In genomic region chr4:83467615-83468014, GRCm38 (mm10) we compare ENCODE assay signal across 13 mouse cellular contexts. TPM values are rescaled to one million over a fixed set of nuclear protein-coding genes. Genes with fewer than 3 reads are reported as not detected.
DNase-seq lines count a peak whose midpoint lies in the region; ATAC-seq lines count a peak whose summit lies in the region.
"Had no signal": no experiment of that assay in that cellular context is flagged by ENCODE, and none has a peak within 500 bp of the region (broad histone marks: within the 10 kb centered on the region; RNA-seq: fewer than 3 reads in every experiment).

No protein-coding gene starts in this region.

- no peaks in the 10 kb centered on the region for H3K27me3 ChIP-seq in hindbrain, embryonic 13.5 days
- H3K27me3 ChIP-seq in hindbrain, embryonic 12.5 days: no peaks in the 10 kb centered on the region
- H3K27me3 ChIP-seq: liver, embryonic 12.5 days had no signal

- WGBS in hindbrain, embryonic 13.5 days: 74% methylated on average over 7 of the region's 7 CpGs
- 86% methylated on average over 7 of the region's 7 CpGs for WGBS in hindbrain, embryonic 12.5 days

- H3K9me3 ChIP-seq in hindbrain, embryonic 13.5 days: no peaks in the 10 kb centered on the region
- no peaks in the 10 kb centered on the region for H3K9me3 ChIP-seq in hindbrain, embryonic 12.5 days (replicated peaks)
- H3K9me3 ChIP-seq: G1E; liver, embryonic 12.5 days had no signal

- peak overlapping the region; percentile 48 for H3K27ac ChIP-seq in hindbrain, embryonic 13.5 days
- no peak overlapping the region for H3K27ac ChIP-seq in hindbrain, embryonic 12.5 days
- H3K27ac ChIP-seq: liver, embryonic 12.5 days had no signal

- H3K4me1 ChIP-seq in hindbrain, embryonic 13.5 days (replicated peaks): peaks cover 9% of the 10 kb centered on the region
- no peaks in the 10 kb centered on the region for H3K4me1 ChIP-seq in hindbrain, embryonic 12.5 days
- H3K4me1 ChIP-seq: liver, embryonic 12.5 days had no signal

- ATAC-seq in hindbrain, embryonic 13.5 days (ENCODE audit: low FRiP score): no peak
- no peak for ATAC-seq in hindbrain, embryonic 12.5 days (ENCODE audit: low FRiP score)
- no peak for ATAC-seq in CD4-positive, CD25-positive, alpha-beta regulatory T cell, adult 4 months
- ATAC-seq: liver, embryonic 12.5 days had no signal

- no peak overlapping the region for H3K4me3 ChIP-seq in hindbrain, embryonic 13.5 days
- H3K4me3 ChIP-seq in hindbrain, embryonic 12.5 days: no peak overlapping the region
- H3K4me3 ChIP-seq: liver, embryonic 12.5 days had no signal

- DNase-seq in right cerebral cortex, postnatal 4 days: peak; percentile 29
- DNase-seq in right cerebral cortex, postnatal 36 days (ENCODE audit: low spot score in 2 of 2): no peak
- DNase-seq in cerebellum, postnatal 36 days: peak; percentile 85
- DNase-seq in adrenal gland, postnatal 10 days: no peak
- DNase-seq: forebrain, postnatal 0 days; gastrocnemius, postnatal 36 days; kidney, adult 8-10 months; thymus, postnatal 4 days had no signal

- H3K4me2 ChIP-seq in hindbrain, embryonic 13.5 days: no peak overlapping the region
- no peak overlapping the region for H3K4me2 ChIP-seq in hindbrain, embryonic 12.5 days (replicated peaks)
- H3K4me2 ChIP-seq: liver, embryonic 12.5 days had no signal

- no peak overlapping the region for H3K9ac ChIP-seq in hindbrain, embryonic 13.5 days
- no peak overlapping the region for H3K9ac ChIP-seq in hindbrain, embryonic 12.5 days
- H3K9ac ChIP-seq: forebrain, postnatal 0 days; liver, embryonic 12.5 days had no signal

- peaks cover 73% of the 10 kb centered on the region for H3K36me3 ChIP-seq in hindbrain, embryonic 13.5 days
- H3K36me3 ChIP-seq in hindbrain, embryonic 12.5 days: peaks cover 72% of the 10 kb centered on the region

RNA-seq across cellular contexts. Expression of gene Psip1, which starts 18.6 kb away (rescaled TPM):
- polyA plus RNA-seq in hindbrain, embryonic 13.5 days (2015; fragmentation: Nextera tagmentation; extraction: Ambion mirVana): 289 and 292 TPM in 2 replicates
- 364 and 379 TPM in 2 replicates for polyA plus RNA-seq in hindbrain, embryonic 12.5 days (2016; fragmentation: Nextera tagmentation; extraction: Ambion mirVana)
- total RNA-seq in adrenal gland, postnatal 10 days (2021): 10 to 100 TPM; 52.3 to 57.2 TPM
- 10 to 100 TPM; 66.0 to 83.8 TPM for polyA plus RNA-seq in CD4-positive, CD25-positive, alpha-beta regulatory T cell, adult 4 months (2017; shearing (Covaris generic))

RNA-seq across cellular contexts. Expression of gene Snapc3, which starts 50.1 kb away (rescaled TPM):
- 79.6 and 82.8 TPM in 2 replicates for polyA plus RNA-seq in hindbrain, embryonic 13.5 days (2015; fragmentation: Nextera tagmentation; extraction: Ambion mirVana)
- 82.1 and 83.1 TPM in 2 replicates for polyA plus RNA-seq in hindbrain, embryonic 12.5 days (2016; fragmentation: Nextera tagmentation; extraction: Ambion mirVana)
- total RNA-seq in adrenal gland, postnatal 10 days (2021): 10 to 100 TPM; 18.9 to 31.3 TPM
- polyA plus RNA-seq in CD4-positive, CD25-positive, alpha-beta regulatory T cell, adult 4 months (2017; shearing (Covaris generic)): 10 to 100 TPM; 39.8 to 48.2 TPM

RNA-seq across cellular contexts. Expression of gene Ccdc171, which starts 57.7 kb away (rescaled TPM):
- 4.1 and 5.0 TPM in 2 replicates for polyA plus RNA-seq in hindbrain, embryonic 13.5 days (2015; fragmentation: Nextera tagmentation; extraction: Ambion mirVana)
- 5.8 and 6.1 TPM in 2 replicates for polyA plus RNA-seq in hindbrain, embryonic 12.5 days (2016; fragmentation: Nextera tagmentation; extraction: Ambion mirVana)
- total RNA-seq in adrenal gland, postnatal 10 days (2021): 1 to 10 TPM; 1.4 to 3.1 TPM
- 10 to 100 TPM; 16.3 to 19.5 TPM for polyA plus RNA-seq in CD4-positive, CD25-positive, alpha-beta regulatory T cell, adult 4 months (2017; shearing (Covaris generic))

Comparison
In these comparisons a context has a peak if more than half of its experiments do, and no peak if none do; other contexts are left out.
1. DNase-seq: peak in right cerebral cortex, postnatal 4 days (single experiment) and cerebellum, postnatal 36 days (2 of 2); none in right cerebral cortex, postnatal 36 days (0 of 2) and adrenal gland, postnatal 10 days (single experiment).